Mouse (Mus musculus) CH12.LX (cell line): Measurements from ENCODE around the gene Pold1. TPM values are rescaled to one million over a fixed set of nuclear protein-coding genes. Genes with fewer than 3 reads are reported as not detected.

Experiments used
- DNase-seq: peaks from one replicate; pipeline ENCODE4 v3.0.0-alpha.2; 2013; ENCODE audit errors: extremely low read depth
- H3K27ac ChIP-seq: 2 replicates; pipeline ENCODE4 v1.5.1; 2012; ENCODE audit warnings: low read depth, mild to moderate bottlenecking, control low read depth, moderate library complexity; ENCODE audit not compliant: insufficient read depth
- H3K27me3 ChIP-seq: replicated peaks from 2 replicates; pipeline ENCODE3; 2012; ENCODE audit warnings: inconsistent platforms
- H3K36me3 ChIP-seq, 2 experiments: replicated peaks in 1 of 2; 2 replicates each; pipeline versions ENCODE3 to v1.6.1; 2012; ENCODE audit warnings: inconsistent platforms in 1 of 2, low read length in 1 of 2, mild to moderate bottlenecking in 1 of 2, mixed read lengths in 1 of 2, moderate library complexity in 1 of 2; ENCODE audit not compliant: control insufficient read depth in 1 of 2, insufficient read depth in 1 of 2
- H3K4me1 ChIP-seq, 2 experiments: 2 replicates each; pipeline ENCODE4 v1.6.1; 2012; ENCODE audit warnings: inconsistent platforms in 1 of 2, moderate library complexity in 1 of 2; ENCODE audit not compliant: insufficient read depth in 2 of 2, control insufficient read depth in 1 of 2
- H3K4me2 ChIP-seq: 2 replicates; pipeline ENCODE4 v1.6.1; 2012; ENCODE audit warnings: low read depth, mild to moderate bottlenecking, control low read depth; ENCODE audit not compliant: poor library complexity, insufficient read depth, severe bottlenecking
- H3K4me3 ChIP-seq, 3 experiments: fragments of 150-350 bp in 1 of 3; sonication (generic) in 1 of 3; replicated peaks in 1 of 3; 2 replicates each; pipeline versions ENCODE3 to v1.5.1; 2011 to 2012; ENCODE audit warnings: low read depth in 2 of 3, low read length in 2 of 3, mild to moderate bottlenecking in 2 of 3, moderate library complexity in 2 of 3, control low read depth in 1 of 3, improper control_type of control experiment in 1 of 3, inconsistent platforms in 1 of 3, mixed read lengths in 1 of 3; ENCODE audit not compliant: poor library complexity in 1 of 3
- H3K79me2 ChIP-seq: replicated peaks from 2 replicates; pipeline ENCODE4 v1.6.1; 2012; ENCODE audit warnings: mild to moderate bottlenecking, moderate library complexity; ENCODE audit not compliant: control insufficient read depth, poor library complexity, insufficient read depth, severe bottlenecking; ENCODE audit errors: extremely low read depth
- H3K9ac ChIP-seq: 2 replicates; pipeline ENCODE4 v1.6.1; 2012; ENCODE audit warnings: low read depth, mild to moderate bottlenecking, control low read depth, moderate library complexity; ENCODE audit not compliant: insufficient read depth
- H3K9me3 ChIP-seq: replicated peaks from 2 replicates; pipeline ENCODE3; 2012; ENCODE audit warnings: low read length, inconsistent platforms, mixed read lengths
- BHLHE40 ChIP-seq: IDR thresholded peaks from 2 replicates; pipeline ENCODE4 v1.6.1; 2011; ENCODE audit warnings: mild to moderate bottlenecking, low read depth, low read length, improper control_type of control experiment
- CHD2 ChIP-seq: IDR thresholded peaks from 2 replicates; pipeline ENCODE4 v1.6.1; 2011; ENCODE audit warnings: low read length, improper control_type of control experiment
- CTCF ChIP-seq, 2 experiments: IDR thresholded peaks in 1 of 2; conservative IDR thresholded peaks in 1 of 2; 2 replicates each; pipeline ENCODE4 v1.5.1; 2011 to 2012; ENCODE audit warnings: low read depth in 2 of 2, low read length in 2 of 2, improper control_type of control experiment in 1 of 2, inconsistent platforms in 1 of 2, mild to moderate bottlenecking in 1 of 2, moderate library complexity in 1 of 2
- E2F4 ChIP-seq: IDR thresholded peaks from 2 replicates; pipeline ENCODE4 v1.6.1; 2011; ENCODE audit warnings: low read depth, low read length, improper control_type of control experiment; ENCODE audit not compliant: insufficient replicate concordance
- ELF1 ChIP-seq: IDR thresholded peaks from 2 replicates; pipeline ENCODE4 v1.6.1; 2014; ENCODE audit warnings: low read depth, mild to moderate bottlenecking, inconsistent platforms, low read length, improper control_type of control experiment
- EP300 ChIP-seq: IDR thresholded peaks from 2 replicates; pipeline ENCODE4 v1.6.1; 2011; ENCODE audit warnings: low read length, improper control_type of control experiment
- ETS1 ChIP-seq: conservative IDR thresholded peaks from 2 replicates; pipeline ENCODE4 v1.6.1; 2012; ENCODE audit warnings: low read depth, mild to moderate bottlenecking, inconsistent platforms, low read length, improper control_type of control experiment, moderate library complexity
- GABPA ChIP-seq: IDR thresholded peaks from 2 replicates; pipeline ENCODE4 v1.6.1; 2012; ENCODE audit warnings: low read depth, low read length, improper control_type of control experiment, inconsistent platforms; ENCODE audit not compliant: insufficient replicate concordance
- IRF4 ChIP-seq: IDR thresholded peaks from 2 replicates; pipeline ENCODE4 v1.6.1; 2014; ENCODE audit warnings: low read depth, mild to moderate bottlenecking, inconsistent platforms, low read length, improper control_type of control experiment
- KAT2A ChIP-seq: IDR thresholded peaks from 2 replicates; pipeline ENCODE4 v1.6.1; 2012; ENCODE audit warnings: low read length, improper control_type of control experiment, inconsistent platforms; ENCODE audit not compliant: insufficient replicate concordance
- MAFK ChIP-seq: IDR thresholded peaks from 2 replicates; pipeline ENCODE4 v1.6.1; 2011; ENCODE audit warnings: low read length, improper control_type of control experiment; ENCODE audit not compliant: insufficient replicate concordance
- MAX ChIP-seq: IDR thresholded peaks from 2 replicates; pipeline ENCODE4 v1.6.1; 2011; ENCODE audit warnings: low read length, improper control_type of control experiment
- MEF2A ChIP-seq: IDR thresholded peaks from 2 replicates; pipeline ENCODE4 v1.6.1; 2014; ENCODE audit warnings: low read depth, mild to moderate bottlenecking, inconsistent platforms, low read length, improper control_type of control experiment, borderline replicate concordance
- MXI1 ChIP-seq: IDR thresholded peaks from 2 replicates; pipeline ENCODE4 v1.6.1; 2011; ENCODE audit warnings: mild to moderate bottlenecking, low read depth, low read length, improper control_type of control experiment
- NELFE ChIP-seq: IDR thresholded peaks from 2 replicates; pipeline ENCODE4 v1.6.1; 2011; ENCODE audit warnings: low read depth, low read length, improper control_type of control experiment
- NRF1 ChIP-seq: IDR thresholded peaks from 2 replicates; pipeline ENCODE4 v1.6.1; 2014; ENCODE audit warnings: low read depth, mild to moderate bottlenecking, inconsistent platforms, low read length, improper control_type of control experiment, moderate library complexity
- PAX5 ChIP-seq: IDR thresholded peaks from 2 replicates; pipeline ENCODE4 v1.6.1; 2012; ENCODE audit warnings: low read length, inconsistent platforms, mixed read lengths
- POLR2A ChIP-seq: IDR thresholded peaks from 2 replicates; pipeline ENCODE4 v1.6.1; 2011; ENCODE audit warnings: low read depth, mild to moderate bottlenecking, improper control_type of control experiment, low read length
- RAD21 ChIP-seq: IDR thresholded peaks from 2 replicates; pipeline ENCODE4 v1.6.1; 2011; ENCODE audit warnings: low read depth, mild to moderate bottlenecking, low read length, improper control_type of control experiment, moderate library complexity
- RCOR1 ChIP-seq: conservative IDR thresholded peaks from 2 replicates; pipeline ENCODE4 v1.6.1; 2012; ENCODE audit warnings: low read depth, mild to moderate bottlenecking, inconsistent platforms, low read length, improper control_type of control experiment
- SIN3A ChIP-seq: IDR thresholded peaks from 2 replicates; pipeline ENCODE4 v1.6.1; 2012; ENCODE audit warnings: low read length, improper control_type of control experiment, inconsistent platforms
- SMC3 ChIP-seq: IDR thresholded peaks from 2 replicates; pipeline ENCODE4 v1.6.1; 2011; ENCODE audit warnings: low read depth, low read length, improper control_type of control experiment
- TCF12 ChIP-seq: IDR thresholded peaks from 2 replicates; pipeline ENCODE4 v1.6.1; 2014; ENCODE audit warnings: low read depth, mild to moderate bottlenecking, inconsistent platforms, low read length, improper control_type of control experiment
- UBTF ChIP-seq: IDR thresholded peaks from 2 replicates; pipeline ENCODE4 v1.6.1; 2012; ENCODE audit warnings: low read depth, mild to moderate bottlenecking, inconsistent platforms, low read length, improper control_type of control experiment, moderate library complexity
- USF1 ChIP-seq: IDR thresholded peaks from 2 replicates; pipeline ENCODE4 v1.6.1; 2014; ENCODE audit warnings: low read depth, mild to moderate bottlenecking, inconsistent platforms, low read length, improper control_type of control experiment
- USF2 ChIP-seq: conservative IDR thresholded peaks from 2 replicates; pipeline ENCODE4 v1.6.1; 2011; ENCODE audit warnings: low read depth, low read length, improper control_type of control experiment
- ZC3H11A ChIP-seq: IDR thresholded peaks from 2 replicates; pipeline ENCODE4 v1.6.1; 2012; ENCODE audit warnings: low read depth, mild to moderate bottlenecking, inconsistent platforms, low read length, improper control_type of control experiment
- ZKSCAN1 ChIP-seq: IDR thresholded peaks from 2 replicates; pipeline ENCODE4 v1.6.1; 2012; ENCODE audit warnings: low read depth, inconsistent platforms, low read length, improper control_type of control experiment, borderline replicate concordance
- ZMIZ1 ChIP-seq: IDR thresholded peaks from 2 replicates; pipeline ENCODE4 v1.6.1; 2012; ENCODE audit warnings: low read depth, mild to moderate bottlenecking, inconsistent platforms, low read length, improper control_type of control experiment
- dilution Hi-C: fragments of 300-500 bp; cut with MboI; formaldehyde crosslinking; loops from 2 replicates; pipeline ENCODE4 v1.14.3; 2020; ENCODE audit warnings: low sequenced_read_pairs; ENCODE audit not compliant: extremely low pct_unique_long_range_greater_than_20kb, extremely low pct_ligation_motif_present
- in situ Hi-C: fragments of 300-500 bp; cut with MboI; formaldehyde crosslinking; loops from 3 replicates; pipeline ENCODE4 v1.14.3; 2019; ENCODE audit warnings: low sequenced_read_pairs, low pct_ligation_motif_present, low pct_unique_long_range_greater_than_20kb, mixed read lengths
- polyA plus RNA-seq: library from polyadenylated mRNA; unstranded; fragments of >175 nt; gene quantifications from 2 replicates; pipeline ENCODE4 v1.2.1, GENCODE M21; 2012; ENCODE audit warnings: low read depth; ENCODE audit not compliant: insufficient read length
- total RNA-seq, 2 experiments: library from RNA; depleted of rRNA; stranded (reverse); fragments of 300-350 nt in 1 of 2; fragments of >200 nt in 1 of 2; gene quantifications; 2 replicates each; pipeline ENCODE4 v1.2.3; 2012 to 2014

Pold1 gene
- total and polyA plus RNA-seq, 3 experiments = 49.3 to 131 (median 67.6) TPM

DNA sequence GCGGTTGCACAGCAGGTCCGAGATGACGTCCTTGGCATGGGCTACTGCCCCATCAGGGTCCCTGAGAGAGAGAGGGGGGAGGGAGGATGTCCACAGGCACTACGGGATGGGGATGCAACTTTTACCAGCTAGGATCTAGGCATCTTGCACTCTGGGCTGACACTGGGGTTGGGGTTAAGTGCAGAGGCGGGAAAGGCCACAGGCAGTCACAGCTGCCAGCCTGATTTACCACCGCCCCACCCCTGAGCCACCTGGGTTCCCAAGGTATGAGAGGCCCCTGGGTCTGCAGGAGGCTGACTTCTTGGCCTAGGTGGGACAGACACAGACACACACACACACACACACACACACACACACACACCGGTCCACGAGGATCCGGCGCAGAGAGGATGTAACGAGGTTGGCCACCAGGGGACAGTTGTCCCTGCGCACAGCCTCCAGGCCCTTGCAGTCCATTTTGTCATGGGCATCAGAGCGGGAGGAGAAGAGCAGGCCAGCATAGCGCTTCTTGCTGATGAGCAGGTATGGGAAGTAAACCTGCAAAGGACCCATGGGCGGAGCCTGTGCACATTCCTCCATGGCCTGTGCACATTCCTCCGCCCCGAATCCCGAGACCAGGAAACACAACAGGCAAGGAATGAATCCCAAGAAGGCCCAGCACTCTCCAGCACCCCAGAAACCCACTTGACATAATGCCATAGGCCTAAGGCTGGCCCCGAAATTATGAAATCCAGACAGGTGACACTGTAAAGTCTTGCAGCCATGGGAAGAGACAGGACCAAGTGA, 13.8 kb downstream of the Pold1 start:
- DNase-seq = peak; percentile 64
- H3K79me2 ChIP-seq = peaks cover 6% of the 10 kb centered on the region
- H3K9ac ChIP-seq = no peak overlapping the region
- peak overlapping the region; percentile 24; the same call in 1 of the 2 replicates for H3K4me2 ChIP-seq
- H3K4me3 ChIP-seq = peak overlapping the region in 1 of 3 experiments; percentile 1
- peak overlapping the region; percentile 98 for H3K27ac ChIP-seq
- H3K9me3 ChIP-seq = no peaks in the 10 kb centered on the region
- peak; percentile 88; the same call in 1 of the 2 replicates for TF ChIP-seq TCF12
- TF ChIP-seq CHD2 = no peak
- no peak for TF ChIP-seq ZC3H11A
- peak; percentile 26; the same call in 1 of the 2 replicates for TF ChIP-seq EP300
- TF ChIP-seq SMC3 = peak; percentile 40
- TF ChIP-seq POLR2A = no peak
- no peak for TF ChIP-seq MAFK
- peak in 1 of 2 experiments; percentile 41; a peak in 2 of 4 replicates for TF ChIP-seq CTCF (conservative IDR thresholded peaks at IDR 0.05 in 1 of 2, IDR thresholded peaks at IDR 0.05 in 1 of 2; ENCODE audit: low read depth in 2 of 2, low read length in 2 of 2)
- no peak for TF ChIP-seq MXI1
- TF ChIP-seq USF2 = no peak
- no peak for TF ChIP-seq ZKSCAN1
- no peak for TF ChIP-seq UBTF
- no peak for TF ChIP-seq RAD21
- TF ChIP-seq, all 38 proteins: peak for 4
- dilution Hi-C loops (no loop called here), in situ Hi-C loops (no loop called here)
- Histone ChIP-seq H3K27me3 (no peaks in the 10 kb centered on the region), H3K4me1 (peaks cover 53 to 72% of the 10 kb centered on the region in 2 experiments), H3K36me3 (peaks cover 45 to 68% of the 10 kb centered on the region in 2 experiments)

DNA sequence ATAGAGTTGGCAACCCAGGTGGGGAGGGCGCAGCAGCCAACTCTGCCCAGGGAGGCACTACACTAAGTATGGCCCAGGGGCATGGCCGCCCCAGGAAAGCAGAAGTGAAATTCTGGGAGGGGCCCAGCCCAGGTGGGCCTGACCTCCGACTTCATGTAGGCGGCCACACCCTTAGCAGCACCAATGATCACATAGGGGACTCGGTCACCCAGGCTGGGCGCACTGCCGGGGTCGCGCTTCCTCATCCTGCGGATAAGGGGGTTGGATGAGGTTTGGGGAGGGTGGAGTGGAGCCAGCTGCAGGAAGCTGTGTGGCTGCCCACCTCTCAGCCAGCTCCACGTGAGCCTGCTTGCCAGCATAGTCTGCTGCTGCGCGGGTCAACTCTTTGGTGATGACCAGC, 14.4 kb downstream of the Pold1 start:
- H3K9ac ChIP-seq = no peak overlapping the region
- dilution Hi-C loops = no loop called here
- DNase-seq = peak; percentile 91
- peak overlapping the region in 1 of 3 experiments; percentile 1 for H3K4me3 ChIP-seq
- H3K27ac ChIP-seq = peak overlapping the region; percentile 98
- H3K27me3 ChIP-seq = no peaks in the 10 kb centered on the region
- H3K4me1 ChIP-seq = peaks cover 53 to 72% of the 10 kb centered on the region in 2 experiments
- H3K9me3 ChIP-seq = no peaks in the 10 kb centered on the region
- peaks cover 39 to 68% of the 10 kb centered on the region in 2 experiments for H3K36me3 ChIP-seq
- in situ Hi-C loops = no loop called here
- H3K79me2 ChIP-seq = peaks cover 10% of the 10 kb centered on the region
- peak overlapping the region; percentile 52 for H3K4me2 ChIP-seq
- TF ChIP-seq EP300 = peak; percentile 76; the same call in 1 of the 2 replicates
- TF ChIP-seq RCOR1 = peak; percentile 65; the same call in 1 of the 2 replicates
- TF ChIP-seq USF2 = no peak
- TF ChIP-seq ETS1 = peak; percentile 79
- TF ChIP-seq NRF1 = peak; percentile 46; the same call in 1 of the 2 replicates
- no peak for TF ChIP-seq MAFK
- TF ChIP-seq CTCF (conservative IDR thresholded peaks at IDR 0.05 in 1 of 2, IDR thresholded peaks at IDR 0.05 in 1 of 2; ENCODE audit: low read depth in 2 of 2, low read length in 2 of 2) = no peak
- no peak for TF ChIP-seq KAT2A
- TF ChIP-seq MAX = peak; percentile 60; the same call in 1 of the 2 replicates
- no peak for TF ChIP-seq ZKSCAN1
- TF ChIP-seq GABPA = no peak
- 0 out of 2 replicates have a peak, but pooled peaks have one; percentile 26 for TF ChIP-seq NELFE
- TF ChIP-seq USF1 = no peak; the same call in 1 of the 2 replicates
- TF ChIP-seq PAX5 = no peak
- no peak for TF ChIP-seq E2F4
- peak; percentile 34; the same call in 1 of the 2 replicates for TF ChIP-seq SIN3A
- TF ChIP-seq TCF12 = peak; percentile 95
- TF ChIP-seq POLR2A = no peak
- TF ChIP-seq BHLHE40 = peak; percentile 89
- TF ChIP-seq ZC3H11A = no peak
- TF ChIP-seq ZMIZ1 = peak; percentile 39; the same call in 1 of the 2 replicates
- peak; percentile 97 for TF ChIP-seq IRF4
- peak; percentile 63; the same call in 1 of the 2 replicates for TF ChIP-seq MEF2A
- TF ChIP-seq ELF1 = peak; percentile 73
- no peak for TF ChIP-seq UBTF
